ENCODE assay signal across 27 mouse cellular contexts in genomic region chr11:53617562-53618109, GRCm38 (mm10). TPM values are rescaled to one million over a fixed set of nuclear protein-coding genes. Genes with fewer than 3 reads are reported as not detected.
"Had no signal": no experiment of that assay in that cellular context is flagged by ENCODE, and none has a peak within 500 bp of the region (broad histone marks: within the 10 kb centered on the region; RNA-seq: fewer than 3 reads in every experiment).

No protein-coding gene starts in this region.

- H3K9me3 ChIP-seq: limb, embryonic 12.5 days; limb, embryonic 15.5 days; lung, embryonic 15.5 days; midbrain, embryonic 10.5 days; midbrain, embryonic 13.5 days had no signal

- H3K27ac ChIP-seq: kidney, postnatal 0 days; limb, embryonic 12.5 days; limb, embryonic 15.5 days; lung, embryonic 15.5 days; midbrain, embryonic 10.5 days; midbrain, embryonic 13.5 days; stomach, postnatal 0 days had no signal

- ATAC-seq: intestine, postnatal 0 days; midbrain, embryonic 13.5 days; midbrain, embryonic 16.5 days had no signal

- H3K36me3 ChIP-seq: limb, embryonic 12.5 days; limb, embryonic 15.5 days; lung, embryonic 15.5 days; midbrain, embryonic 10.5 days; midbrain, embryonic 13.5 days had no signal

- H3K27me3 ChIP-seq: limb, embryonic 12.5 days; limb, embryonic 15.5 days; lung, embryonic 15.5 days; midbrain, embryonic 13.5 days had no signal

- H3K4me2 ChIP-seq: limb, embryonic 12.5 days; limb, embryonic 15.5 days; lung, embryonic 15.5 days; midbrain, embryonic 13.5 days had no signal

- H3K9ac ChIP-seq: limb, embryonic 12.5 days; limb, embryonic 15.5 days; lung, embryonic 15.5 days; midbrain, embryonic 13.5 days had no signal

- H3K4me1 ChIP-seq: limb, embryonic 12.5 days; limb, embryonic 15.5 days; lung, embryonic 15.5 days; midbrain, embryonic 13.5 days had no signal

- DNase-seq: kidney, adult 2 months; kidney, postnatal 36 days; left cerebral cortex, postnatal 4 days; right cerebral cortex, adult 18-20 months; right cerebral cortex, postnatal 14 days; right cerebral cortex, postnatal 4 days; thymus, adult 2 months; thymus, postnatal 14 days; thymus, postnatal 4 days had no signal

- H3K4me3 ChIP-seq: limb, embryonic 12.5 days; limb, embryonic 15.5 days; lung, embryonic 15.5 days; midbrain, embryonic 10.5 days; midbrain, embryonic 13.5 days had no signal

RNA-seq across cellular contexts. Expression of gene Il4, which starts 0.8 kb away (rescaled TPM):
- total RNA-seq: layer of hippocampus, adult 18-20 months; layer of hippocampus, postnatal 14 days; left cerebral cortex, postnatal 14 days; left cerebral cortex, postnatal 4 days had no signal
- polyA plus RNA-seq: kidney, adult 2 months had no signal

RNA-seq across cellular contexts. Expression of gene Il13, which starts 16.9 kb away (rescaled TPM):
- total RNA-seq: layer of hippocampus, adult 18-20 months; layer of hippocampus, postnatal 14 days; left cerebral cortex, adult 8-10 months; left cerebral cortex, postnatal 14 days; left cerebral cortex, postnatal 4 days had no signal
- polyA plus RNA-seq: intestine, embryonic 14.5 days; intestine, postnatal 0 days; kidney, adult 2 months; kidney, embryonic 14.5 days; kidney, postnatal 0 days; limb, embryonic 12.5 days; limb, embryonic 15.5 days; midbrain, embryonic 10.5 days; midbrain, embryonic 13.5 days; midbrain, embryonic 16.5 days; neural tube, embryonic 11.5 days; neural tube, embryonic 14.5 days; stomach, embryonic 14.5 days; stomach, postnatal 0 days had no signal
